Mouse (Mus musculus) CH12.LX (cell line): ENCODE measurements around the gene Foxo1. TPM values are rescaled to one million over a fixed set of nuclear protein-coding genes. Genes with fewer than 3 reads are reported as not detected.

Experiments used
- DNase-seq: peaks from one replicate; pipeline ENCODE4 v3.0.0-alpha.2; 2013; ENCODE audit errors: extremely low read depth
- H3K27ac ChIP-seq: 2 replicates; pipeline ENCODE4 v1.5.1; 2012; ENCODE audit warnings: low read depth, mild to moderate bottlenecking, control low read depth, moderate library complexity; ENCODE audit not compliant: insufficient read depth
- H3K27me3 ChIP-seq: replicated peaks from 2 replicates; pipeline ENCODE3; 2012; ENCODE audit warnings: inconsistent platforms
- H3K36me3 ChIP-seq, 2 experiments: replicated peaks in 1 of 2; 2 replicates each; pipeline versions ENCODE3 to v1.6.1; 2012; ENCODE audit warnings: inconsistent platforms in 1 of 2, low read length in 1 of 2, mild to moderate bottlenecking in 1 of 2, mixed read lengths in 1 of 2, moderate library complexity in 1 of 2; ENCODE audit not compliant: control insufficient read depth in 1 of 2, insufficient read depth in 1 of 2
- H3K4me1 ChIP-seq, 2 experiments: 2 replicates each; pipeline ENCODE4 v1.6.1; 2012; ENCODE audit warnings: inconsistent platforms in 1 of 2, moderate library complexity in 1 of 2; ENCODE audit not compliant: insufficient read depth in 2 of 2, control insufficient read depth in 1 of 2
- H3K4me2 ChIP-seq: 2 replicates; pipeline ENCODE4 v1.6.1; 2012; ENCODE audit warnings: low read depth, mild to moderate bottlenecking, control low read depth; ENCODE audit not compliant: poor library complexity, insufficient read depth, severe bottlenecking
- H3K4me3 ChIP-seq, 3 experiments: fragments of 150-350 bp in 1 of 3; sonication (generic) in 1 of 3; replicated peaks in 1 of 3; 2 replicates each; pipeline versions ENCODE3 to v1.5.1; 2011 to 2012; ENCODE audit warnings: low read depth in 2 of 3, low read length in 2 of 3, mild to moderate bottlenecking in 2 of 3, moderate library complexity in 2 of 3, control low read depth in 1 of 3, improper control_type of control experiment in 1 of 3, inconsistent platforms in 1 of 3, mixed read lengths in 1 of 3; ENCODE audit not compliant: poor library complexity in 1 of 3
- H3K79me2 ChIP-seq: replicated peaks from 2 replicates; pipeline ENCODE4 v1.6.1; 2012; ENCODE audit warnings: mild to moderate bottlenecking, moderate library complexity; ENCODE audit not compliant: control insufficient read depth, poor library complexity, insufficient read depth, severe bottlenecking; ENCODE audit errors: extremely low read depth
- H3K9ac ChIP-seq: 2 replicates; pipeline ENCODE4 v1.6.1; 2012; ENCODE audit warnings: low read depth, mild to moderate bottlenecking, control low read depth, moderate library complexity; ENCODE audit not compliant: insufficient read depth
- H3K9me3 ChIP-seq: replicated peaks from 2 replicates; pipeline ENCODE3; 2012; ENCODE audit warnings: low read length, inconsistent platforms, mixed read lengths
- CHD1 ChIP-seq: IDR thresholded peaks from 2 replicates; pipeline ENCODE4 v1.6.1; 2012; ENCODE audit warnings: low read depth, low read length, improper control_type of control experiment, inconsistent platforms
- CTCF ChIP-seq, 2 experiments: IDR thresholded peaks in 1 of 2; conservative IDR thresholded peaks in 1 of 2; 2 replicates each; pipeline ENCODE4 v1.5.1; 2011 to 2012; ENCODE audit warnings: low read depth in 2 of 2, low read length in 2 of 2, improper control_type of control experiment in 1 of 2, inconsistent platforms in 1 of 2, mild to moderate bottlenecking in 1 of 2, moderate library complexity in 1 of 2
- GABPA ChIP-seq: IDR thresholded peaks from 2 replicates; pipeline ENCODE4 v1.6.1; 2012; ENCODE audit warnings: low read depth, low read length, improper control_type of control experiment, inconsistent platforms; ENCODE audit not compliant: insufficient replicate concordance
- IRF4 ChIP-seq: IDR thresholded peaks from 2 replicates; pipeline ENCODE4 v1.6.1; 2014; ENCODE audit warnings: low read depth, mild to moderate bottlenecking, inconsistent platforms, low read length, improper control_type of control experiment
- KAT2A ChIP-seq: IDR thresholded peaks from 2 replicates; pipeline ENCODE4 v1.6.1; 2012; ENCODE audit warnings: low read length, improper control_type of control experiment, inconsistent platforms; ENCODE audit not compliant: insufficient replicate concordance
- MAFK ChIP-seq: IDR thresholded peaks from 2 replicates; pipeline ENCODE4 v1.6.1; 2011; ENCODE audit warnings: low read length, improper control_type of control experiment; ENCODE audit not compliant: insufficient replicate concordance
- MAX ChIP-seq: IDR thresholded peaks from 2 replicates; pipeline ENCODE4 v1.6.1; 2011; ENCODE audit warnings: low read length, improper control_type of control experiment
- MEF2A ChIP-seq: IDR thresholded peaks from 2 replicates; pipeline ENCODE4 v1.6.1; 2014; ENCODE audit warnings: low read depth, mild to moderate bottlenecking, inconsistent platforms, low read length, improper control_type of control experiment, borderline replicate concordance
- NRF1 ChIP-seq: IDR thresholded peaks from 2 replicates; pipeline ENCODE4 v1.6.1; 2014; ENCODE audit warnings: low read depth, mild to moderate bottlenecking, inconsistent platforms, low read length, improper control_type of control experiment, moderate library complexity
- PAX5 ChIP-seq: IDR thresholded peaks from 2 replicates; pipeline ENCODE4 v1.6.1; 2012; ENCODE audit warnings: low read length, inconsistent platforms, mixed read lengths
- POLR2A ChIP-seq: IDR thresholded peaks from 2 replicates; pipeline ENCODE4 v1.6.1; 2011; ENCODE audit warnings: low read depth, mild to moderate bottlenecking, improper control_type of control experiment, low read length
- RAD21 ChIP-seq: IDR thresholded peaks from 2 replicates; pipeline ENCODE4 v1.6.1; 2011; ENCODE audit warnings: low read depth, mild to moderate bottlenecking, low read length, improper control_type of control experiment, moderate library complexity
- SMC3 ChIP-seq: IDR thresholded peaks from 2 replicates; pipeline ENCODE4 v1.6.1; 2011; ENCODE audit warnings: low read depth, low read length, improper control_type of control experiment
- UBTF ChIP-seq: IDR thresholded peaks from 2 replicates; pipeline ENCODE4 v1.6.1; 2012; ENCODE audit warnings: low read depth, mild to moderate bottlenecking, inconsistent platforms, low read length, improper control_type of control experiment, moderate library complexity
- ZKSCAN1 ChIP-seq: IDR thresholded peaks from 2 replicates; pipeline ENCODE4 v1.6.1; 2012; ENCODE audit warnings: low read depth, inconsistent platforms, low read length, improper control_type of control experiment, borderline replicate concordance
- dilution Hi-C: fragments of 300-500 bp; cut with MboI; formaldehyde crosslinking; loops from 2 replicates; pipeline ENCODE4 v1.14.3; 2020; ENCODE audit warnings: low sequenced_read_pairs; ENCODE audit not compliant: extremely low pct_unique_long_range_greater_than_20kb, extremely low pct_ligation_motif_present
- in situ Hi-C: fragments of 300-500 bp; cut with MboI; formaldehyde crosslinking; loops from 3 replicates; pipeline ENCODE4 v1.14.3; 2019; ENCODE audit warnings: low sequenced_read_pairs, low pct_ligation_motif_present, low pct_unique_long_range_greater_than_20kb, mixed read lengths
- polyA plus RNA-seq: library from polyadenylated mRNA; unstranded; fragments of >175 nt; gene quantifications from 2 replicates; pipeline ENCODE4 v1.2.1, GENCODE M21; 2012; ENCODE audit warnings: low read depth; ENCODE audit not compliant: insufficient read length
- total RNA-seq, 2 experiments: library from RNA; depleted of rRNA; stranded (reverse); fragments of 300-350 nt in 1 of 2; fragments of >200 nt in 1 of 2; gene quantifications; 2 replicates each; pipeline ENCODE4 v1.2.3; 2012 to 2014

Foxo1 gene
- total and polyA plus RNA-seq, 3 experiments: 0.79 to 6.9 (median 1.2) TPM

DNA sequence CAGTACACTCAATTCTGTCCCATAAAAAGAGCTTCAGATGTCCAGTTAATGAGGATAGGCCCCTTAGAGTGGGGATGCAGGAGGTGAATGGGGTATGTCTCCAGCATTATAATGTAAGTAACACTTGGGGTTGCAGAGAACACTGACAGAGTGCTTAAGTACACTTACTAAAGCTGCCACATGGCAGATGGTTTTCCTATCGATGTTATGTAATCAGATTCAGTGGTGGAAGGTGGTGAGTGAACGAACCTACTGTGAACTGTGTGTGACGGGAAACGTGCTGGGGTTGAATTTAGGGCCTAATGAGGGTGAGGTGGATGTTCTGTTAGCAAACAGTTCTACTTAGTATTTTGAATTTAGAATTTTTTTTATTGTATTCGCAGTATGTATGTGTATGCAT is 35.2 kb downstream of the Foxo1 start:
- H3K4me1 ChIP-seq: peaks cover 19 to 56% of the 10 kb centered on the region in 2 experiments
- no peaks in the 10 kb centered on the region for H3K27me3 ChIP-seq
- TF ChIP-seq NRF1 (no peak), UBTF (no peak), ZKSCAN1 (no peak)
- TF ChIP-seq, all 38 proteins: peak for 0
- H3K79me2 ChIP-seq: peaks cover 6% of the 10 kb centered on the region; the same call in 1 of the 2 replicates
- H3K9me3 ChIP-seq: no peaks in the 10 kb centered on the region
- H3K4me2 ChIP-seq: no peak overlapping the region
- no peak overlapping the region for H3K9ac ChIP-seq
- DNase-seq: no peak
- dilution Hi-C loops (no loop called here), in situ Hi-C loops (no loop called here)
- no peak overlapping the region for H3K4me3 ChIP-seq
- H3K36me3 ChIP-seq: peaks cover 0 to 22% of the 10 kb centered on the region in 2 experiments
- H3K27ac ChIP-seq: no peak overlapping the region

DNA sequence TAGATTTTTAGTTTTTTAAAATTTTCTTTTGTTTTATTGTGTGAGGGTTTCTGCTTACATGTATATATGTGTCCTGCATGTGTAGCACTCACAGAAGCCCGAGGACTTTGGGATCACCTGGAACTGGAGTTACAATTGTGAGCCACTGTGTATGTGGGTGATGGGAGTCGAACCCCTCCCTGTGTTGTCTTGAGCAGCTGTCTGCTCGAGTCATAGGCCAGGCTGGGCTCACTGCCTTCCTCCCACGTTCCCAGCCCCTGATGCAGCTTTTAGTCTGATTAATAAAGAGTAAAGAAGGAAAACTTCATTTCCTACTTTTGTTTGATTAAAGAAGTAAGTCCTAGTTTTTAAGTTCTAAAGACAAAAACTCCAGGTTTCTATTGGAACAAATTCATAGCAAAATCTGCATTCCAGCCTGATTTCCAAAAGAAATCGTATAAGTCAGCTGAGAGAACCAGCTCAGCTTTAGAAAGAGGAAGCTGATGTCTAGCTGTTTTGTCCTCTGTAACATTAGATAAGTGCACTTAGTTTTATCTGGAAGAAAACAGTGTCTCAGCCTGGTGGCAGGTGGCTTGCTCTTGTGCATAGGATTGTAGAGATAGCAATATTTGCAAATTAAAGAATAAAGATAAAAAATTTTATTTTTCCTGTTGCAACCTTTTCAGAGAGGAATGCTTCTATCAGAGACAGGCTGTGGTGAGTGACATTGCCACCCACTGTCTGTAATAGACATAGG is 40.6 kb downstream of the Foxo1 start:
- Histone ChIP-seq H3K4me3 (no peak overlapping the region), H3K27me3 (no peaks in the 10 kb centered on the region), H3K36me3 (peaks cover 0 to 15% of the 10 kb centered on the region in 2 experiments), H3K27ac (no peak overlapping the region), H3K4me2 (no peak overlapping the region), H3K4me1 (peaks cover 0 to 29% of the 10 kb centered on the region in 2 experiments; a peak in 2 of 4 replicates), H3K9me3 (no peaks in the 10 kb centered on the region), H3K9ac (no peak overlapping the region), H3K79me2 (peaks cover 4% of the 10 kb centered on the region; the same call in 1 of the 2 replicates)
- no peak for DNase-seq
- in situ Hi-C loops (no loop called here), dilution Hi-C loops (no loop called here)
- no peak for TF ChIP-seq SMC3
- TF ChIP-seq KAT2A: no peak
- no peak for TF ChIP-seq IRF4
- no peak for TF ChIP-seq MEF2A
- TF ChIP-seq MAX: no peak
- no peak for TF ChIP-seq RAD21
- no peak for TF ChIP-seq GABPA
- TF ChIP-seq MAFK: no peak
- TF ChIP-seq PAX5: no peak
- no peak for TF ChIP-seq CTCF (conservative IDR thresholded peaks at IDR 0.05 in 1 of 2, IDR thresholded peaks at IDR 0.05 in 1 of 2; ENCODE audit: low read depth in 2 of 2, low read length in 2 of 2)
- TF ChIP-seq POLR2A: no peak
- TF ChIP-seq CHD1: no peak
